Mouse (Mus musculus): ENCODE results near the gene Rassf8. TPM values are rescaled to one million over a fixed set of nuclear protein-coding genes. Genes with fewer than 3 reads are reported as not detected.

Rassf8 gene
- total RNA-seq, 2 experiments from 2014 or later, result 25.5 to 42.7 TPM

DNA sequence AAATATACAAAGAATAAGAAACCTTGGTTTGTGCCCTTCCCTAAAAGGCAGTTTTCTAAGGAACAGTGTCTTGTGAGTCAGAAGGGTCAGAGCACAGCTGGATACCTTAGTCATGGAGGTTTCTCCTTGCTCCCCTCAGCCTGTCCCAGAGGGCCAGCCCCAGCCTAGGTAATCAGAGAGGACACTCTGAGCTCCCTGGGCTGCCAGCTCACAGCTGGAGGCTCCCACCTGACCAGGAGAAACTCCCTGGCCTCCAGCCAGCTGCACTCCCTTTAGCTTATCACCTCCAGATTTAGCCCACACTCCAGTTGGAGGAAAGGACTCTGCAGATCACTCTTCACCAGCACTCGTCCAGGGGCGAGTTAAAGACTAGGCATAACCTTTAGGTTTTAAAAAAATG is 104.2 kb downstream of the Rassf8 start:
- Histone ChIP-seq H3K4me3 (peak overlapping the region; percentile 34; the same call in 1 of the 2 replicates), H3K27ac (peak overlapping the region; percentile 99)
- no peak for TF ChIP-seq CTCF (IDR thresholded peaks at IDR 0.05)
- intact Hi-C loops (cut with DNase I), result no loop called here
- DNase-seq, result peak; percentile 94

DNA sequence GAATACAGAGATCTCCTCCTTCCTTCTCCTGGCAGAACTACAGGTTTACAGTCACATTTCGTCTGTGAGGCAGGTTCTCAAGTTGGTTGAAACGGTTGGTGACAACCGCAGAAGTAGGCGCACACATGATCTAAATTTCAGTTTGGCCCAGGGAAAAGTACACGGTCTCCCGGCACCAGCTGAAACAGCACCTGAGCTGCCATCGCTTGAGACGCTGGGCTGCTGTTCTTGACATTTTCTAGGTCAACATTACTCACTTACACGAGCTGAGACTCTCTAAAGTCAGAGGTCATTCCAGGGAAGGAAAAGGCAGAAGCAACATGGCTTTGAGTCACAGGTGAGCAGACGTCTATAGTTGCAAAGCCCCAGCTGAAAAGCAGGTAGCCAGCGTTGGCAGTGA is 105.4 kb downstream of the Rassf8 start:
- no peak for TF ChIP-seq CTCF (IDR thresholded peaks at IDR 0.05)
- Histone ChIP-seq H3K27ac (peak overlapping the region; percentile 99), H3K4me3 (peak overlapping the region; percentile 23; the same call in 1 of the 2 replicates)
- peak; percentile 75 for DNase-seq
- intact Hi-C loops (cut with DNase I), result no loop called here

DNA sequence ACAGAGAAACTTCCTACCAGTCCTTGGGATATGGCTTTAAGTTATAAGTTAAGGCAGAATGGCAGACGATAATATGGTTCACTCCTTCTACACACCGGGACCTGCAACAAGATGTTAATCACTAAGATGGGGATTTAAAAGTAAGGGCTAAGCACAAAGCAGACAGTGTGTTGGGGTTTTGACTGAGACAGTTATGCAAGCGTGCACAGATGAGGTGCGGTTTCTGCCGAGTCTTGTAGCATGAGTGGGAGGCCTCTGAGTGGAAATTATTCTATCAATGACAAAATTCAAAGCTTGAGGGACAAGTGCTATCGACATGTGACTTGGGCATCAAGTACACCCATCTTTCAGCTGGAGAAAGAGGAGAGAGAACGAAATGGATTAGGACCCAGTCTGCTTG is 106.2 kb downstream of the Rassf8 start:
- intact Hi-C loops (cut with DNase I), result no loop called here
- TF ChIP-seq CTCF (IDR thresholded peaks at IDR 0.05), result no peak
- Histone ChIP-seq H3K4me3 (no peak overlapping the region), H3K27ac (peak overlapping the region; percentile 99)
- no peak for DNase-seq

DNA sequence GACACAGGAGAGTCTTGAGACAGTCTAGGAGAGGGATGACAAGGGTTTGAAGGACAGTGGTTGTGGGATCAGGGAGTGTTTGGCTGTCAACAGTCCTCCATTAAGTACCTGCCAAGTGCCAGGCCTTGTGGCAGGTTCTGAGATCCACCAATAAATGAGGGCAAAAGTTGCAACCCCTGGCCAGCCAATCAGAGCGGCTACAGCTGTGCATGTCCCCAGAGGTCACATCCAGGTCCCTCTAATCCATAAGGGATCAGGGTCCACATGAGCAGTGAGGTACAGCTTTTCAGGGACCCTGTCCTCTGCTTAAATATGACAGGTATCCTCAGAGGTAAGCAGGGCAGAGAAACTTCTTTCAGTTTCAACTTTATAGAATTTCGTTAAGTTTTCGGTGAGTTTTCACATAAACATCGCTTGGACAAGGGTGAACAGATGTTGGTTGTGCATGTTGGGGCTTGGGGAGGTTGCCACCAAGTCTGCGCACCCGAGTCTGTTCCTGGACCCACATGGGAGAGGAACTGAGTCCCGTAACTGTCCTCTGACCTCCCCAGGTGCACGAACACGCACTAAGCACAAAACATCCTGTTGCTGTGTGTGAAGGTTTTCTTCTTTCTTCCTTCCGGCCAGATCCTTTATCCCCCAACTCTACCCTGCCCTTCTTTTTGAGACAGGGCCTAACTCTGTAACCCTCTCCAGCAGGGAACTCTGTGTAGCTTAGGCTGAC is 107.0 kb downstream of the Rassf8 start:
- no peak for DNase-seq
- TF ChIP-seq CTCF (IDR thresholded peaks at IDR 0.05), result no peak
- no peak overlapping the region for H3K4me3 ChIP-seq
- peak overlapping the region; percentile 99 for H3K27ac ChIP-seq
- intact Hi-C loops (cut with DNase I), result no loop called here

DNA sequence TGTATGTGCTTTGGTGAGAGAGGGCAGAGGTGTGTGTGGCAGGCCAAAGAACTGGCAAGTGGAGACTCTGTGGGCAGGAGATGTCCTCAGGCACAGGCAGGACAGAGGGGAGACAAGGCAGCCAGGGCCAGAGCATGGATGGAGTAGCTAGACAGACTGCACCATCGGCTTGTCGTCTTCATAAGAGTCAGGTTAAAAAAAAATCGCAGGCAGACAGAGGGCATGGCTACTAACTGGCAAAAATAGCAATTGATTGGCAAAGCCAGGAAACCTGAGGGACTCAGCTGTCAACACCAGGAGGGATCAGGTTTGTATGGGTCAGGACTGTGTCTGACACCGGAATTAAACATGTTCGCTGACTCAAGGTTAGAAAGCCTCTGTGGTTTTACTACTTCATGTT is 108.2 kb downstream of the Rassf8 start:
- DNase-seq, result peak; percentile 66
- Histone ChIP-seq H3K27ac (peak overlapping the region; percentile 99), H3K4me3 (peak overlapping the region; percentile 60; the same call in 1 of the 2 replicates)
- no peak for TF ChIP-seq CTCF (IDR thresholded peaks at IDR 0.05)
- intact Hi-C loops (cut with DNase I), result no loop called here

DNA sequence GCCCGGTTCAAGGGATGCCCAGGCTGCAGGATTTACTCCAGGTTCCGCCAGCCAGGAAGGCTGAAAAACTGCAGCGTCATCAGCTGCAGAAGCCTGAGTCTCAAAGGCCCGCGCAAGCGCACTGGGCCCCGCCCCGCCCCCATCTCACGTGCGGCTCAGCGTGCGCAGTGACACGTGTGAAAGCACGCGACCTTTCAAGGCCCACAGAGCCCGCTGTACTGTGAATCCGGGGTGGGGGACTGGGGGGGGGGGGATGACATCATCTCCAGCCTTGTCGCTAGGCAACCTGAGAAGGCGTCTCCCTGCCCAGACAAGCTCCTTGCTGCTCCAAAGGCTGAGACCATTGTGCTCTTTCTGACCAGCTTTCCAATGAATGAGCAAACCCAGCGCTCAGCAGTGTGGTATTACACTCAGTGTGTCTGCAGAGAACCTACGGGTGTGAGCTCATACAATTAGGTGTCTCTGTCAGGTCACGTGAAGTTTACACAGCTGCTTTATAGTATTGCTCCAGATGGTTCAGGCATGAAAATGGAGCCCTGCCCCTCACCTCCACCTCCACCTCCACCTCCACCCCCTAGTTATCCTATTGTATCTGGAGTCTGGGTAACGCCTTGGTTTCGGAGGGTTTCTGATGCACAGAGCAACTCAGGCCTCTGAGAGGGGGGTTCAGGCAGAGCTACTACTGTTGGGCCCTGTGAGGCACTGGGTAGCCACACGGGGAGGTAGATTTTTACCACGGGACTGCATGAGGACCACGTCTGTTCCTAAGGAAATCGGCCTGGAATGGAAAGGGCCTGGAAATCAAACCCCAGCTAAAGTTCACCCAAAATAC is 109.4 kb downstream of the Rassf8 start:
- H3K4me3 ChIP-seq, result peak overlapping the region; percentile 60
- TF ChIP-seq CTCF (IDR thresholded peaks at IDR 0.05), result no peak
- peak; percentile 95 for DNase-seq
- H3K27ac ChIP-seq, result peak overlapping the region; percentile 99
- intact Hi-C loops (cut with DNase I), result no loop called here

DNA sequence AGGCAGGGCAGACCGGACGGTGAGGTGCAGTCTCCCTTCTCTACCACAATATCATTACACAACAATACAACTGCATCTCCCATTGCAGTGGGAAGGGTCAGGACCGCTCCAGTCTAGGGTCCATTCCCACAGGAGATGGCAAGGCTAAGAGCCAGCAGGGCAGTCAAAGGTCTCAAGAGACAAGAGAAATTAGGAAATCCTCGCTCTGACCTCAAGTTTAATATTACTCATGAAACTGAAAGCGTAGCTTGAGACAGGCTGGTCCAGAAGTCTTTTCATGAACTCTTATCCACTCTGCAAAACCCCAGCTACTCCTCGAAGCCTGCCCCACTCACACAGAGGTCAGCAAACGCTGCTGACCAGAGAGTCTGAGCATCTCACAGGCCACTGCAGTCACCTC is 110.9 kb downstream of the Rassf8 start:
- no peak for TF ChIP-seq CTCF (IDR thresholded peaks at IDR 0.05)
- Histone ChIP-seq H3K4me3 (no peak overlapping the region), H3K27ac (peak overlapping the region; percentile 99)
- DNase-seq, result peak; percentile 50
- intact Hi-C loops (cut with DNase I), result no loop called here

DNA sequence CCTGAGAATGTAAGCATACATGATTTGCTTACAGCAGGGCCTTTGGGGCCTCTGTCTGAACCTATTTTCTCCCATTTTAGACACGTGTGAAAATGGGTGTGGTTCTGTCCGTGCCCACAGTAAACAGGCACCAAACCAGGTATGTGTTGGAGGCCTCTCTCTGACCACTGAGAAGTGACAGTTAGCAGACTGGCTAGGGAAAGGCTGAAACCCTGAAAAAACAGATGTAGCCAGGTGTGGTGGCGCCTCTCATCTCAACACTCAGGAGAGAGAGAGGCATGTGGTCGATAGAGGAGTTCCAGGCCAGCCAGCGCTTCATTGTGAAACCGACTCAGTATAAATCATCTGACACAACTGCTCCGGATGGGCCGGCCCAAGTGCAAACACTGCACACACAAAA is 111.9 kb downstream of the Rassf8 start:
- Histone ChIP-seq H3K27ac (peak overlapping the region; percentile 99), H3K4me3 (no peak overlapping the region)
- intact Hi-C loops (cut with DNase I), result no loop called here
- DNase-seq, result no peak
- no peak for TF ChIP-seq CTCF (IDR thresholded peaks at IDR 0.05)

DNA sequence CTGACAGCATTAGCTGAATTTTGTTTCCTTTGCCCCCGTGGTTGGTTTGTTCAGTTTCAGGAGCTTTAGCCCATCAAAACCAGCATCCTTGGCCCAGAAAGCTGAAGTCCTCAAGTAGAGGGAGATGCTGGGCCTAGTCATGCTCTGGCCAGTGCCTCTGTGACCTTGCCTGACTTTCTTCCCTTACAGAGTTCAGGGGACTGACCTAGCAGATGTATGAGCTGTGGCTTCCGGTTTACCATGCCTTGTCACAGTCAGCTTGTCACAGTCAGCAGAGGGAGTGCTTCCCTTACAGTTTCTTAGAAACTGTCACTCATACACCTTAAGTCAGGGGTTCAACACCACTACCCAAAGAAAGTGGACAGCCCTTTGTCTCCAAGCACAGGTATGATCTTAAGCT is 113.8 kb downstream of the Rassf8 start:
- TF ChIP-seq CTCF (IDR thresholded peaks at IDR 0.05), result peak; percentile 40
- intact Hi-C loops (cut with DNase I), result no loop called here
- Histone ChIP-seq H3K27ac (peak overlapping the region; percentile 99), H3K4me3 (peak overlapping the region; percentile 90)
- peak; percentile 59 for DNase-seq

DNA sequence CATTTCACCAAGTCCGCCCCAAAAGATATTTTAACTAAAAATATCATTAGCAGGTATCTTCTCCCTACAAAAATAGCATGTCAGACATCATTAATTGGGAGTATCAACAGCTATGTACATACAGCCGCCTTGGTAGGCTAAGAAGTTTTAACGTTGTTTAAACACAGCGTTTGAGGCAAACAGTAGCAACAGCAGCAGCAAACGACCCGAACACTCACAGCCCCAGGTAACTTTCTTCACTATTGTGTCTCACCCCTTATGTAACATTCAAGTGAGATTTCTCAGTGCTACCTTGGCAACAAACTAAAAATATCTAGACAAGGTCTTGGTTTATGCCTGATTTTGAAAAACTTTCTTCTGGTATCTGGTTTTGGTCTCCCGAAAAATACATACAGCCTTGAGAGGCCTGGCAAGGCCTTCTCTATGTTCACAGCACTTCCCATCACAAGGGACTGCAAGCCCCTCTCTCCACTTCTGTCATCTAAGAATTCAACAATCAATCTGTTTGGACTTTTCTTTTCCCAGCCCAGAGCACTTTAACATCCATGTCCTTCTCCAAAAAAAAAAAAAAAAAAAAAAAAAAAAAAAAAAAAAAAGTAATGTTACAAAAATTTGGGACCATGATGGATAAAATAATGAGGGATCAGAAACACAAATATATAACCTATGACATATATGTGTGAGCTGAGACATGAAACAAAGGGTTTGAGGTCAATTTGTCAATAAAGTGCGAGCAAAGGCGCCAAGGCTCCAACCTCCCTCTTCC is 115.1 kb downstream of the Rassf8 start:
- no peak for TF ChIP-seq CTCF (IDR thresholded peaks at IDR 0.05)
- intact Hi-C loops (cut with DNase I), result no loop called here
- no peak for DNase-seq
- Histone ChIP-seq H3K27ac (peak overlapping the region; percentile 99), H3K4me3 (peak overlapping the region; percentile 90)

DNA sequence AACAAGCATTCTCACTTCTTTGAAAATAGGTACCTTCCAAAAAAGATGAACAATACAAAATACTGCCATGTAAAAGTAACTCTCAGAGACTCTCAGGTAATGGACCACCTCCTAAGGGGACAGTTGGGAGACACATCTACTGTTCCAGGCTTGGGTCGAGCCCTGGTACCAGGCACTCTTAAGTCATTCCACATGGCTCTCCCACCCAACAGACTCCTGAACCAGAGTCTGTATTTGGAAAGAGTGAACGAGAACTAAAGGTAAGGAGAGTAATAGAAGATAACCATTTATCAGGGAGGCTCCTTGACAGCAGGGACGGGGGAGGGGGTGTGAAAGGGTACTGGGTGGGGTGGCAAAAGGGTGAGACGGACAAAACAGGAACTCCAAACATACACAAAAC is 115.8 kb downstream of the Rassf8 start:
- H3K4me3 ChIP-seq, result peak overlapping the region; percentile 90
- intact Hi-C loops (cut with DNase I), result no loop called here
- no peak for DNase-seq
- peak overlapping the region; percentile 99 for H3K27ac ChIP-seq
- no peak for TF ChIP-seq CTCF (IDR thresholded peaks at IDR 0.05)

DNA sequence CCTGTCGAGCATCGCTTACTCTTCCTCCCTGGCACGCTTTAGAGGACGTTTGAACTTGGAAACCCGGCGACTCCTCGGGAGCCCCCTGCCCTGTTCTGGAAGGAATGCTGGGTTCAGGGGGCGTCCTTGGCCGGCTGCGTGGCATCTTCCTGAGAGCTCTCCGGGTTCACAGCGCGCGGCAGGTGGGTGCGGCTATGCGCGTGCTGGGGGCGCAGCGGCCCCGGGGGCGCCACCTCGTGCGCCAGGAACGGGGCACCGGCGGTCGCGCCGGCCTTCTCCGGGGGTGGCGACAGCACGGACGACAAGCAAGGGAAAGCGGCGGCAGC is 116.2 kb downstream of the Rassf8 start:
- no peak for DNase-seq
- intact Hi-C loops (cut with DNase I), result no loop called here
- peak overlapping the region; percentile 99 for H3K27ac ChIP-seq
- TF ChIP-seq CTCF (IDR thresholded peaks at IDR 0.05), result no peak
- H3K4me3 ChIP-seq, result peak overlapping the region; percentile 90

Data from gastrocnemius, adult 2 months (tissue).